Mouse (Mus musculus) embryonic facial prominence, embryonic 11.5 days (tissue): Measurements from ENCODE around the gene Lgr5. TPM values are rescaled to one million over a fixed set of nuclear protein-coding genes. Genes with fewer than 3 reads are reported as not detected.

ENCODE experiments used
- ATAC-seq: fragments of 200-750 bp; cut with Nextera tagmentation; replicated peaks from 2 replicates; pipeline ENCODE4 v1.8.0; 2017; ENCODE audit warnings: low read depth; ENCODE audit not compliant: insufficient number of reproducible peaks, low FRiP score, low TSS enrichment
- DNase-seq: peaks from one replicate; pipeline ENCODE4 v3.0.0-alpha.2; 2015; ENCODE audit warnings: low spot score
- H3K27ac ChIP-seq: fragments of 300-500 bp; sonication (generic); replicated peaks from 2 replicates; pipeline ENCODE4 v1.5.1; 2014; ENCODE audit warnings: mild to moderate bottlenecking, low read depth, low read length, control low read depth
- H3K27me3 ChIP-seq: fragments of 300-500 bp; sonication (generic); 2 replicates; pipeline ENCODE4 v1.6.1; 2014; ENCODE audit warnings: mild to moderate bottlenecking, low read length, moderate library complexity, mixed read lengths; ENCODE audit not compliant: control insufficient read depth, insufficient read depth
- H3K36me3 ChIP-seq: fragments of 300-500 bp; sonication (generic); replicated peaks from 2 replicates; pipeline ENCODE4 v1.6.1; 2014; ENCODE audit warnings: low read depth, mild to moderate bottlenecking, low read length, moderate library complexity, mixed read lengths; ENCODE audit not compliant: control insufficient read depth, insufficient read depth
- H3K4me1 ChIP-seq: fragments of 300-500 bp; sonication (generic); 2 replicates; pipeline ENCODE4 v1.6.1; 2014; ENCODE audit warnings: low read length, mixed read lengths; ENCODE audit not compliant: control insufficient read depth, insufficient read depth
- H3K4me2 ChIP-seq: fragments of 300-500 bp; sonication (generic); 2 replicates; pipeline ENCODE4 v1.6.1; 2014; ENCODE audit warnings: low read depth, mild to moderate bottlenecking, control low read depth, low read length, moderate library complexity
- H3K4me3 ChIP-seq: fragments of 300-500 bp; sonication (generic); 2 replicates; pipeline ENCODE4 v1.5.1; 2014; ENCODE audit warnings: low read depth, low read length, control low read depth
- H3K9ac ChIP-seq: fragments of 300-500 bp; sonication (generic); replicated peaks from 2 replicates; pipeline ENCODE4 v1.6.1; 2014; ENCODE audit warnings: mild to moderate bottlenecking, control low read depth, low read length
- H3K9me3 ChIP-seq: fragments of 300-500 bp; sonication (generic); replicated peaks from 2 replicates; pipeline ENCODE4 v1.6.1; 2016; ENCODE audit warnings: mild to moderate bottlenecking, low read length, inconsistent platforms, mixed read lengths; ENCODE audit not compliant: control insufficient read depth
- WGBS: fragments of 180-500 bp; shearing (Covaris S2); extraction: QIAGEN DNeasy Blood & Tissue Kit; methylation state at CpG from one replicate; pipeline ENCODE4 v1.1.7; 2014; 5-methylcytosine and 5-hydroxymethylcytosine counted together
- polyA plus RNA-seq: library from polyadenylated mRNA; unstranded; fragments of >200 nt; fragmentation: Nextera tagmentation; extraction: Ambion mirVana; gene quantifications from 2 replicates; pipeline ENCODE4 v1.2.1, GENCODE M21; 2014

Lgr5 gene
- polyA plus RNA-seq, 1 experiment from 2014 or later: 11.5 TPM

DNA sequence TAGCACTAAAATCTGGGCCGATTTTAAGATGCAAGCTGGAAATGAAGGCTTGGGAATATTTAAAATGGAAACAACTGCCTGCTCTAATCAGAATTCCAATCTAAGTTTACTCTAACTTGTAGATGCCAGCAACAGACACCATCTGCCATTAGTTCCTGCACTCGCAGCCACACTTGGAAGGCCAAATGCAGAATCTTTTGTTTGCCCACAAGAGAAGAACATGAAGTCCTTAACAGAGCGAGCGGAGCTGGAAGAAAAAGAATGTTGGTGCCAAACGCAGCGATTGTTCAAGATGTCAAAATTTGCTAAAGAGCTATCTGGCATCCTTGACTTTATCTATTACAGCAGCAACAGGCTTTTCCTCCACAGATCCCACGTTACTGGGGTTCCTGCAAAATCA, 72.1 kb downstream of the Lgr5 start:
- H3K9me3 ChIP-seq: no peaks in the 10 kb centered on the region
- H3K9ac ChIP-seq: no peak overlapping the region
- H3K4me2 ChIP-seq: no peak overlapping the region
- no peak overlapping the region for H3K4me3 ChIP-seq
- no peaks in the 10 kb centered on the region for H3K36me3 ChIP-seq
- no peaks in the 10 kb centered on the region for H3K27me3 ChIP-seq
- DNase-seq (no peak), ATAC-seq (no peak)
- H3K27ac ChIP-seq: no peak overlapping the region
- WGBS: 84% methylated on average over 7 of the region's 7 CpGs
- H3K4me1 ChIP-seq: no peaks in the 10 kb centered on the region

DNA sequence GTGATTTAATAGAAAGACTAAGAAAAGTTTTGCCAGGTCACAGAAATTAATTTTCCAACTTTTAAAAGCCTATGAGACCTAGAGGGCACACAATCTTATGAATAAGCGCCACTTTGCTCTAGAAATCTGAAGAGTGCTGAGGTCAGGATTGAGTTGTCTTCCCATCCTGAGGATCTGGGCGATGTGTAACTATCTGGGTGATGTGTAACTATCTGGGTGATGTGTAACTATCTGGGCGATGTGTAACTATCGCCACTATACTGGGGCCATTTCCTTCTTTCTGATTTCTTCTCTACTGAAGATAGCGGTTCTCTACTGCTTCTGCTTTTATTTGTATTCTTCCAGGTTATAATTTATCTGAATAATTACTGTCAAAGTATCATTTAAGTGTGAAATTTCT, 76.6 kb downstream of the Lgr5 start:
- 84% methylated on average over 5 of the region's 5 CpGs for WGBS
- no peak overlapping the region for H3K27ac ChIP-seq
- no peaks in the 10 kb centered on the region for H3K9me3 ChIP-seq
- ATAC-seq (no peak), DNase-seq (no peak)
- H3K27me3 ChIP-seq: no peaks in the 10 kb centered on the region
- no peaks in the 10 kb centered on the region for H3K36me3 ChIP-seq
- no peaks in the 10 kb centered on the region for H3K4me1 ChIP-seq
- H3K4me2 ChIP-seq: no peak overlapping the region
- no peak overlapping the region for H3K4me3 ChIP-seq
- H3K9ac ChIP-seq: no peak overlapping the region

DNA sequence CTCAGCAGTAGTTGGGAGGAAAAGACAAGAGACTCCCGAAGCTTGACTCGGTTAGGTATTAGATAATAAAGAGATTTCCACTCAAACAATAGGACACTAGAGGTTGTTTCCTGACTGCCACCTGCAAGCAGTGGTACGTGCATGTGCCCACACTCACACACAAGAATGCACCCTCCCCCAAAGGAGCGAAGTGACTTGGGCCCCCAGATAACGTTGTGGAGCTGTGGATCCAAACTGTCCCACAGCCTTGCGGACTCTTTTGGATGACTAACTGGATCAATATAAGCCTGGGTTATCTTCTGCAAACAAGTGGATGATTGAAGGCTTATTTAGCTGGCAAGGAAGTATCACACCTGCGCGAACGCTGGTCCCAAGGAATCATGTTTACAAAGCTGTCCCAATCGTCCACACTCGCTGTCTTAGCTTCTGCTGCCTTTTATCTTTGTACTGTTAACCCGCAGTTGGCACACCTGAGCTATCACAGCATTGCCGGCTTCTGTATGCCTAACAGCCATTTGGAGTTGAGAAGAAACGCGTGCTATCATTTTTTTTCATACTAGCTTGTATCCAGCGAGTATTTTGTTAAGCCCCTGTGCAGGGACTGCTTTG, 81.8 kb downstream of the Lgr5 start:
- no peak overlapping the region for H3K9ac ChIP-seq
- no peaks in the 10 kb centered on the region for H3K27me3 ChIP-seq
- H3K4me2 ChIP-seq: no peak overlapping the region
- no peaks in the 10 kb centered on the region for H3K9me3 ChIP-seq
- H3K27ac ChIP-seq: no peak overlapping the region
- DNase-seq (no peak), ATAC-seq (no peak)
- H3K36me3 ChIP-seq: no peaks in the 10 kb centered on the region
- H3K4me1 ChIP-seq: no peaks in the 10 kb centered on the region
- H3K4me3 ChIP-seq: no peak overlapping the region
- 91% methylated on average over 16 of the region's 16 CpGs for WGBS

DNA sequence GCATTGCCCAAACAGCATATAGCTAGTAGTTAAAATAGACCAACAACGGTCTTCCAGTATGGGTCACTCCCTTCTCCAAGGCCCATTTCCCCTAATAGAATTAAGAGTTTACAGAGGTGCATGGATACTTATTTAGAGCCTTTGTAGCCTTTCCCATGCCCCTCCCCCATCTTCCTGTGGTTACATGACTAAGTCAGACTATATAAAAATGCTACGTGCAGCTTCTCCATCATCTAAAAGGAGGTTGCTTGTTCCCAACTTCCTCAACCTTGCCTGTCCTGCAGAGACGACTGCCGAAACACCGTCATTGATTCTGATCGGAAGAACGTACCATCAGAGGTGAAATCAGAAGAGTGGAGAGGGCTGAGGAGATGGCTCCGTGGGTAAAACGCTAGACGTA, 82.4 kb downstream of the Lgr5 start:
- H3K27me3 ChIP-seq: no peaks in the 10 kb centered on the region
- H3K4me1 ChIP-seq: no peaks in the 10 kb centered on the region
- no peak overlapping the region for H3K4me3 ChIP-seq
- no peaks in the 10 kb centered on the region for H3K9me3 ChIP-seq
- H3K4me2 ChIP-seq: no peak overlapping the region
- ATAC-seq (no peak), DNase-seq (no peak)
- H3K36me3 ChIP-seq: no peaks in the 10 kb centered on the region
- H3K9ac ChIP-seq: no peak overlapping the region
- H3K27ac ChIP-seq: no peak overlapping the region
- WGBS: 87% methylated on average over 10 of the region's 10 CpGs

DNA sequence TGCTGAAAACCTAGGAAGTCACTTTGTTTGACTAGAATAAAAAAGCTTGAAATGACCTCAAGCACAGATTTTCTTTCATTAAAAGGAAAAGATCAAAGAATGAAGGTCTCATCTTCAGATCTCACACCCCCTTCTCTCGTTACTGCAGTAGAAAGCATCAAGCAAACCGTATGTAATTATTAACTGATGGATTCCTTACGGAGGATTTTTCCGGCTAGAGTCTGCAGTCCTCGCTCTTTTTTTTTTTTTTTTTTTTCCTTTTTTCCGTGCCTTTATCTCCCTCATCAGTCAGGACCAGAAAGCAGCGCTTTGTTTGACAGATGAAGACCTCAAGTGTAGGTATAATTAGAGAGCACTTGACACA, 93.8 kb downstream of the Lgr5 start:
- Histone ChIP-seq H3K4me2 (peak overlapping the region; percentile 11; the same call in 1 of the 2 replicates), H3K9ac (no peak overlapping the region), H3K4me1 (peaks cover 7% of the 10 kb centered on the region), H3K27me3 (no peaks in the 10 kb centered on the region; the same call in 1 of the 2 replicates), H3K36me3 (no peaks in the 10 kb centered on the region), H3K9me3 (no peaks in the 10 kb centered on the region), H3K27ac (no peak overlapping the region), H3K4me3 (no peak overlapping the region)
- peak; percentile 27 for DNase-seq
- ATAC-seq: no peak
- WGBS: 2% methylated on average over 7 of the region's 7 CpGs

DNA sequence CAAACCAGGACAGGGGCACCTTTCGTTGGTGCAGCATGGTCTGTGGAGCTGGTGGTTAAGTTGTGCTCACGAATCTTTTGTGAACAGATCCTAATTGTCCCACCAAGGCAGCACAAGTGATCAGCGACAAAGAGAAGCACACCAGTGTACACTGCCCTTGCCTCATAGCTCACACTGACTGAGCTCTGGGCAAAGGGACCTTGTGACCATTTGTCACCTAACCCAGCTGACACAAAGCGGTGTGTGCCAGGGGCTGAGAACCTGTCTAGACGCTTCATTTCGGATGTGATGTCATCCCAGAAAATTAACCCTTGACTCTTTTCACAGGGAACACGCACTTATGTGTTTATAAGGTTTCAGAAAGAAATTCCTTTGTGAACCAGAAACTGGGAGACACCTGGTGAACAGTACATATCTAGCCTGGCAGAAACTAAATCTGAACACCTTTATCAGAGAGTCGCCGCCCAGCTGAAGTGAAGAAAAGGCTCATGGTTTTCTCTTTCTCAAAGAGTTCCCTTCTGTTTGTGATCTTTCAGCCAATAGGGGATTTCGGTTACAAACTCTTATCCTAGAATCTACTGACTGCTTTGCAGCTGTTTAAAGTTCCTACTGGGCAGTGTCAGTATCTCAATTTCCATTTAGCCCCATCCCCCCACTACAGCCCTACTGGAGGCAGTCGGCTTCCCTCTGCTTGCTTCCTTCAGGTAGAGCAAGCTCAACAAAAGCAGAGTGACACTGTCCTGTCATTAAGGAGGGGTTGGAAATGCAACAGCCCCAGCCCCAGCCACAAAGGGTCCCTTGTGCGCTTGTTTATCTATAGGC, 94.4 kb downstream of the Lgr5 start:
- H3K4me3 ChIP-seq: no peak overlapping the region
- H3K27ac ChIP-seq: no peak overlapping the region
- ATAC-seq (peak; percentile 72; the same call in 1 of the 2 replicates), DNase-seq (peak; percentile 53)
- no peak overlapping the region for H3K9ac ChIP-seq
- no peaks in the 10 kb centered on the region for H3K36me3 ChIP-seq
- WGBS: 31% methylated on average over 12 of the region's 12 CpGs
- H3K4me1 ChIP-seq: peaks cover 7% of the 10 kb centered on the region
- peak overlapping the region; percentile 11; the same call in 1 of the 2 replicates for H3K4me2 ChIP-seq
- no peaks in the 10 kb centered on the region for H3K9me3 ChIP-seq
- H3K27me3 ChIP-seq: no peaks in the 10 kb centered on the region; the same call in 1 of the 2 replicates

- 93% methylated on average over 7 of the region's 7 CpGs for WGBS
- no peaks in the 10 kb centered on the region; the same call in 1 of the 2 replicates for H3K27me3 ChIP-seq
- no peak overlapping the region for H3K4me2 ChIP-seq
- no peaks in the 10 kb centered on the region for H3K36me3 ChIP-seq
- peaks cover 7% of the 10 kb centered on the region for H3K4me1 ChIP-seq
- no peak overlapping the region for H3K4me3 ChIP-seq
- no peak overlapping the region for H3K9ac ChIP-seq
- H3K9me3 ChIP-seq: no peaks in the 10 kb centered on the region
- ATAC-seq (no peak), DNase-seq (no peak)
- H3K27ac ChIP-seq: no peak overlapping the region
Observed at GRCm38 (mm10) chr10:115491803-115492510, 95.6 kb downstream of the Lgr5 start.

DNA sequence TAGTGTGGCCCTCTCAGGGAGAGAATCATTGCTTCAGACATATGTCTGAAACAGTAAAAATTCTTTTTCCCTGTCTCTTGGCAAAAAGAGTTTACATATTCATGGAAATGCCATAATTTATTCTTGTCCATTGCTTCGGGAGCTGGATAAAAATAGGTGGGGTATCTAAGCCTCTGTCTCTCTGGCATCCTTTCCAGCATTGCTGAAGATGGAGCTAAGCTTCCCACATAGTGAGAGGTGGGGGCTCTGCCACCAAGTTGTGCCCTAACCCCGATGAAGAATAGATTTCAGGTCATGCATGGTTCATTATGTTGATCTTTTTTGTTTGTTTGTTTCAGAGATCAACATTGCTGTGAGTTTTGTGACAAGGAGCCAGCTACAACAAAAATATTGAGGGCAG, 102.0 kb downstream of the Lgr5 start:
- no peak overlapping the region for H3K4me2 ChIP-seq
- H3K36me3 ChIP-seq: no peaks in the 10 kb centered on the region
- no peaks in the 10 kb centered on the region for H3K4me1 ChIP-seq
- no peak for ATAC-seq
- H3K9me3 ChIP-seq: no peaks in the 10 kb centered on the region
- H3K9ac ChIP-seq: no peak overlapping the region
- whole genome bisulfite sequencing: 85% methylated on average over 2 of the region's 2 CpGs
- H3K27ac ChIP-seq: no peak overlapping the region
- H3K4me3 ChIP-seq: no peak overlapping the region
- H3K27me3 ChIP-seq: no peaks in the 10 kb centered on the region; the same call in 1 of the 2 replicates
- DNase-seq: no peak
